Mouse (Mus musculus) embryonic fibroblast, embryonic 13.5 days (primary cell): Measurements from ENCODE around the gene 4930402F06Rik.

ENCODE experiments used
- CTCF ChIP-seq: IDR thresholded peaks from 2 replicates; pipeline ENCODE4 v1.5.1; 2011; ENCODE audit warnings: mild to moderate bottlenecking, control low read depth, low read length, moderate library complexity, borderline replicate concordance; ENCODE audit not compliant: insufficient read depth
- POLR2A ChIP-seq: IDR thresholded peaks from 2 replicates; pipeline ENCODE4 v1.6.1; 2011; ENCODE audit warnings: low read depth, mild to moderate bottlenecking, control low read depth, low read length, moderate library complexity

DNA sequence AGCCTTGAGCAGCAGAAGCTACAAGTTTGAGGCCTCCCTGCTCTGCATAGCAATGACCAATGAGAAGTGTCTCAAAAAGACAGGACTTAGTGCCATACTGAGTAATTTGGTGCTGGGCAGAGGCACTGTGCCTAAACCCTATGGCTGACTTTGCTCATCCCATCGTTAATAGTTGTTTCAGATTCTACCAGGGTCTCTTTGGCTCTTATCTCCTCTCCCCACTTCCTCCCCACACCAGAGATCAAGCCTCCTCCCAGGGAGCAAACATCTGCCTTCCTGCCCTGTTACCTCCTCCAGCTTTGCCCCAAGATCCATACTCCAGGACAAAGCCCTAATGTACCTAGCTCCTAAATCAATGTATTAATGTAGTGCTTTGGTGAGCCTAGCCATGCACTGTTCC lies 20.3 kb upstream of the 4930402F06Rik start:
- TF ChIP-seq POLR2A (no peak), CTCF (no peak)
